Mouse (Mus musculus): Measurements from ENCODE around the gene Ggps1.
"Not testable (repeated sequence)": the region's sequence is repeated elsewhere in the genome, so short reads cannot be mapped to it uniquely, and the experiment has no call there.

The Ggps1 gene

GRCm38 (mm10) chr13:14038911-14039291, 24.4 kb downstream of the Ggps1 start:
- DNase-seq (ENCODE audit: low spot score), result no peak

GRCm38 (mm10) chr13:14035875-14036630, 27.2 kb downstream of the Ggps1 start:
- no peak for DNase-seq (ENCODE audit: low spot score)

DNA sequence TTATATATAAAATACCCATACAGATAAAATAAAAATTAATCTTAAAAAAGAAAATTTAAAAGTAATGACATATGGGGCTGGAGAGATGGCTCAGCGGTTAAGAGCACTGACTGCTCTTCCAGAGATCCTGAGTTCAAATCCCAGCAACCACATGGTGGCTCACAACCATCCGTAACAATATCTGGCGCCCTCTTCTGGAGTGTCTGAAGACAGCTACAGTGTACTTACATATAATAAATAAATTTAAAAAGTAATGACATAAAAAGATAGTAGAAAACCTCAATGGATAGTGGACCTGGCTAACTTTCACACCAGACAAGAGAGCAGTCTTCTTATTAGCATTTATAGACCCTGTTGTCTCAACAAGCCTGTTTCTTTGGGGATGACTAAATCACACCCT, 27.9 kb downstream of the Ggps1 start:
- not testable (repeated sequence) for DNase-seq (ENCODE audit: low spot score)

DNA sequence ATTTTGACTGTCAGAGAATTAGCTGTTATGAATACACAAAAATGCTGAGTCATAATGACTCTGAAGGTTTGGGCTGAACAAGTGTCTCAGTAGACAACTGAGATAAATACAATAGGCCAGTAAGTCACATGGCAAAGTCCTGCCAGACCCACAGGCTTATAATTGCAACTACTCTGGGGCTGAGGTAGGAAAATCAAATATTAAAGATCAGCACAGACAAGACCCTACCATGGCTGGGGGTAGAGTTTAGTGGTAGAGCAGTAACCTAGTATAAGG, 29.3 kb downstream of the Ggps1 start:
- no peak for DNase-seq (ENCODE audit: low spot score)

- no peak for DNase-seq (ENCODE audit: low spot score)
Observed at GRCm38 (mm10) chr13:14033309-14034072, 29.8 kb downstream of the Ggps1 start.

GRCm38 (mm10) chr13:14026154-14026820, 37.0 kb downstream of the Ggps1 start:
- DNase-seq (ENCODE audit: low spot score), result no peak

DNA sequence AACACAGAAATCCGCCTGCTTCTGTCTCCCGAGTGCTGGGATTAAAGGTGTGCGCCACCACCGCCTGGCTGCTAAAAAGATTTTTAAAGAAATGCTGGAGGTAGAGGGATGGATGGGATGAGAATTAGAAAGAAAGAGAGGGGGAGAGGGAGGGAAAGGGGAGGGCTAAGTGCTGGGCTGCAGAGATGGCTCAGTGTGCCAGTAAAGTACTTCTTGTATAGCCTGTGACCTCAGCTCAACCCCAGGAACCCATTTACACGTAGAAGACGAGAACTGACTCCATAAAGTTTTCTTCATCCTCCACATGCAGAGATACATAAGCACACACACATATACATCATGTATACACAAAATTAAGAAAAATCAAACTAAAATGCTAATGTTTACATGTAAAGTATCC, 37.7 kb downstream of the Ggps1 start:
- no peak for DNase-seq (ENCODE audit: low spot score)

GRCm38 (mm10) chr13:14021417-14021816, 41.9 kb downstream of the Ggps1 start:
- not testable (repeated sequence) for DNase-seq (ENCODE audit: low spot score)

DNA sequence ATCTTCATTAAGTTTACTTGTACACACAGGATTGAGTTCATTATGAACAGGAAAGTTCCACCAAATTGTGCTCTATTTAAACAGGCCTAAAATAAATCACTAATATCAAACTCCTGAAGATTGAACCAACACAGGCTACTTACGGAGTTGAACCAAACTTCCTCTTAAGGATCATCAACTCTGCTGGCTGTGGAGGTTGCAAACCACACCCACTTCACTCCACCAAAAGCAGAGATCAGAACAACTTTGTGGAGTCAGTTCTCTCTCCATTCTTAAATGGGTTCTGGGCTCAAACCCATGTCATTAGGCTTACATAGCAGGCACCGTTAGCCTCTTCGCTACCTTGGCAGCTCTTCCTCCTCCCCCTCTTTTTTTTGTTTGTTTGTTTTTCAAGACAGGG, 44.4 kb downstream of the Ggps1 start:
- DNase-seq (ENCODE audit: low spot score), result no peak

DNA sequence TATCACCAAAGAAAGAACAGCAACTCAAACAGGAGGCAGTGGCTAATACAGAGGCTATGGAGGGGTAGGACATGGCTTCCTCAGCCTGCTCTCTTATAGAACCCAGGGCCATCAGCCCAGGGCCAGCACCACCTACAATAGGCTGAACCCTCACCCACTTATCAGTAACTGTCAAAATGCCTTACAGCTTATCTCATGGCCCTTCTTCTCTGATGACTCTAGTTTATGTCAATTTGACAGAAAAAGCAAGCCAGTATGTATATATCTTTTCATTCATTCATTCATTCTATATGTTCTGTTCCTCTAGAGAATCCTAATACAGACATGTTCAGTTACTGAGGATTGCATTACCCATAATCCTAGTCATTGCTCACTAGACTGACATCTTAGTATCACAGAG, 45.0 kb downstream of the Ggps1 start:
- no peak for DNase-seq (ENCODE audit: low spot score)

DNA sequence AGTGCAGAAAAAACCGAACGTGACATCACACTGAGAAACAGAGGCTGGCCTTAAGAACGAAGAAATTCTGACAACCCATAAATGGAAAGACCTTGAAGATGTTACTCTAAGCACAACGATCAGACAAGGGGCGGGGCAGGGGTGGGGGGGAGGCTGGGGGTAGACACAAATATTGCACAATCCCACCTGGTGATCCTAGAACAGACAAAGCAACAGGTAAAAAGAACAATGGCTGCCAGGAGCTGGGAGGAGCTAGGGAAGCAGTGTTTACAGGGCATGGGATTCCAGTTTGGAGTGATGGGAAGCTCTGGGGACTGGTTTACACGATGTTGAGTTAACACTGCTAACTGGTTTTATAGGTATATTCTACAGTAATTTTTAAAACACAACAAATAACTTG, 47.7 kb downstream of the Ggps1 start:
- DNase-seq (ENCODE audit: low spot score), result no peak

DNA sequence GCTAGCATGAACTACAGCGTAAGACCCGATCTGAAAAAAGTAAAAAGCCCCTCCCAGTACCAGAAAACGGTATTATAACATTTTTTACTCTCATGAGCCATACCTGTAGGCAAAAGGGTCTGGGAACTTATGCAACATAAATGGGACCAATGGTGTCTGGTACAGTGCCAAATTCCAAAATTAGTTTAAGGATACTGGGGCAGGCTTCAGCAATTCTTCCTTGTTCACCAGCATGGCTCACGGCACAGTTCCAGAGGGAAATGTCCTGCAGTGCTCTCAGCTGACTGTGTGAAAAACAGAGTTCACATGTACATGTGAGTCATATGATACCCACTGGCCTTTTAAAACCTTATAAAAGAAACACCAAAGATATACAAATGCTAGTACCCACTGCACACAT, 48.7 kb downstream of the Ggps1 start:
- DNase-seq (ENCODE audit: low spot score), result no peak

DNA sequence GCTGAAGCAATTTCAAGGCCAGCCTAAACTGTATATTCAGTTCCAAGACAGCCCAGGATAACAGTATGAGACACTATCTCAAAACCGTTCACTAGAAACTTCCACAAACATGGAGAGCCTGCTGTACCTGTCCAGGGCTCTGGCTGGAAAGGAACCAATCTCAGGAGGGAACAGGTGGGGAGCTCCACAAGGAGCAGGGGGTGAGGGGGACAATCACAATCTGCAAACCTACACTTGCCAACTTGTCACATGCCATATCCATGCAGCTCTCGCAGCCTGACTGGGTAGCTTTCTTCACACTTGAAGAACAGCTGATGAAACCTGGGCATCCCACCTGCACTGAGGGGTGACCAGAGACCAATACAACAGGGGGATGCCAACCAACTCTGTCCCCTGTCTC, 49.3 kb downstream of the Ggps1 start:
- DNase-seq (ENCODE audit: low spot score), result no peak

GRCm38 (mm10) chr13:14011454-14011995, 51.8 kb downstream of the Ggps1 start:
- no peak for DNase-seq (ENCODE audit: low spot score)

GRCm38 (mm10) chr13:14006056-14006455, 57.2 kb downstream of the Ggps1 start:
- no peak for DNase-seq (ENCODE audit: low spot score)

DNA sequence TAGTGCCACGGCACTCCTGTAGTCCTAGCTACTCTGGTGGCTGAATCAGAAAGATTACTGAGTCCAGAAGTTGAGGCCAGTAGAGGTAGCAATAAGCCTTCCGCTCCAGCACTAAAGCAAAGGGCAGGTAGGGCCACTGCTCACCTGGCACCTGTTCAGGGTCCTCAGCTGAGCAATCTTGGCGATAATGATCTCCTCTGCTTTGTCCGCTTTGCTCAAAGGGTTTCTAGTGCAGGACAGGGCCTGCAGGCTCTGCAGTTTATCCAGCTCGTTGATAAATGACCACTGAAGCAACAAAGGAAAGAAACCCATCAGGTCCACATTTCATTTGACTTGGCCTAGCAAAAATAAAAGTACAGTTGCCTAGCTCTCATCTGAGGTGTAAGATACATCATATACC, 58.3 kb downstream of the Ggps1 start:
- no peak for DNase-seq (ENCODE audit: low spot score)

DNA sequence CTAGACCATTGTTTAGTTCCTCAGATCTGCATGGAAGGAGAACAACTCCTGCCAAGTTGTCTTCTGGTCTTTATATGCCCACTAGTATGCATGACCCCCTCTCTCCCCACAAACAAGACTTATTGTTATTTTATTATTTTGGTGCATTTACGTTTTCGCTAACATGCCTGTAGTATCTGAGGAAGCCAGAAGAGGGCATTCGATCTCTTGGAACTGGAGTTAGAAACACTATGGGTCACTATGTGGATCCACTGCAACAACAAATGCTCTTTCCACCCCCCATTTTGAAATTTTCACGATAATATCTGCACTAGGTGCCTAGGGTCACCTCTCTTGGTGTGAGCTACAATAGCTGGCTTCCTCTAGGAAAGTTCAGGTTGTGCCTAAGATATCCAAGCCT, 59.2 kb downstream of the Ggps1 start:
- DNase-seq (ENCODE audit: low spot score), result no peak

- DNase-seq (ENCODE audit: low spot score), result no peak
Observed at GRCm38 (mm10) chr13:14002706-14003105, 60.6 kb downstream of the Ggps1 start.

All from left cerebral cortex, adult 11 months (tissue).